Mouse (Mus musculus) forebrain, postnatal 0 days (tissue): Measurements from ENCODE around the gene C530025M09Rik. TPM values are rescaled to one million over a fixed set of nuclear protein-coding genes. Genes with fewer than 3 reads are reported as not detected.

Source experiments
- ATAC-seq: fragments of 200-750 bp; cut with Nextera tagmentation; 2 replicates; pipeline ENCODE4 v1.8.0; 2017; ENCODE audit warnings: mild to moderate bottlenecking, moderate library complexity
- DNase-seq: peaks from one replicate; pipeline ENCODE4 v3.0.0-alpha.2; 2015
- H3K27ac ChIP-seq: fragments of 300-500 bp; sonication (generic); 2 replicates; pipeline ENCODE4 v1.5.1; 2014; ENCODE audit warnings: low read depth, mild to moderate bottlenecking, antibody characterized with exemption, low read length, moderate library complexity, mixed read lengths
- H3K27me3 ChIP-seq: fragments of 300-500 bp; sonication (generic); 2 replicates; pipeline ENCODE4 v1.6.1; 2014; ENCODE audit warnings: mild to moderate bottlenecking, low read length, mixed read lengths; ENCODE audit not compliant: insufficient read depth
- H3K36me3 ChIP-seq: fragments of 300-500 bp; sonication (generic); 2 replicates; pipeline ENCODE4 v1.6.1; 2014; ENCODE audit warnings: mild to moderate bottlenecking, moderate library complexity; ENCODE audit not compliant: insufficient read depth
- H3K4me1 ChIP-seq: fragments of 300-500 bp; sonication (generic); 2 replicates; pipeline ENCODE4 v1.6.1; 2014; ENCODE audit warnings: antibody characterized with exemption; ENCODE audit not compliant: insufficient read depth
- H3K4me2 ChIP-seq: fragments of 300-500 bp; sonication (generic); 2 replicates; pipeline ENCODE4 v1.6.1; 2014; ENCODE audit warnings: low read depth, mild to moderate bottlenecking, moderate library complexity
- H3K4me3 ChIP-seq: fragments of 300-500 bp; sonication (generic); 2 replicates; pipeline ENCODE4 v1.5.1; 2014; ENCODE audit warnings: low read depth, low read length, mixed read lengths
- H3K9ac ChIP-seq: fragments of 300-500 bp; sonication (generic); 2 replicates; pipeline ENCODE4 v1.6.1; 2014; ENCODE audit warnings: mild to moderate bottlenecking
- H3K9me3 ChIP-seq: fragments of 300-500 bp; sonication (generic); 2 replicates; pipeline ENCODE4 v1.6.1; 2016; ENCODE audit warnings: low read length
- CTCF ChIP-seq: sonication (generic); IDR thresholded peaks from 2 replicates; pipeline ENCODE4 v1.5.1; 2016; ENCODE audit warnings: antibody characterized with exemption, control low read depth, low read depth
- WGBS: fragments of 180-500 bp; shearing (Covaris S2); extraction: QIAGEN DNeasy Blood & Tissue Kit; methylation state at CpG from one replicate; pipeline ENCODE4 v1.1.7; 2014; 5-methylcytosine and 5-hydroxymethylcytosine counted together
- polyA plus RNA-seq: library from polyadenylated mRNA; unstranded; fragments of >200 nt; fragmentation: Nextera tagmentation; extraction: Ambion mirVana; gene quantifications from 2 replicates; pipeline ENCODE4 v1.2.1, GENCODE M21; 2015
- total RNA-seq: library from RNA; depleted of rRNA; stranded (reverse); fragments of >200 nt; gene quantifications from 2 replicates; pipeline ENCODE4 v1.2.3, GENCODE M21; 2014; rRNA removed

The C530025M09Rik gene
- total and polyA plus RNA-seq, 2 experiments from 2014 or later, result 1.1 to 1.5 TPM

- H3K9me3 ChIP-seq, result no peaks in the 10 kb centered on the region
- H3K27me3 ChIP-seq, result no peaks in the 10 kb centered on the region
- H3K4me3 ChIP-seq, result no peak overlapping the region
- WGBS, result 88% methylated on average over 3 of the region's 3 CpGs
- no peak overlapping the region for H3K27ac ChIP-seq
- DNase-seq (no peak), ATAC-seq (no peak)
- no peaks in the 10 kb centered on the region for H3K4me1 ChIP-seq
- H3K36me3 ChIP-seq, result no peaks in the 10 kb centered on the region
- H3K9ac ChIP-seq, result no peak overlapping the region
- H3K4me2 ChIP-seq, result no peak overlapping the region
- no peak for TF ChIP-seq CTCF
Observed at GRCm38 (mm10) chr2:149804599-149805140, 26.3 kb downstream of the C530025M09Rik start.

GRCm38 (mm10) chr2:149798613-149799012 is 32.4 kb downstream of the C530025M09Rik start:
- Histone ChIP-seq H3K4me2 (no peak overlapping the region), H3K4me3 (no peak overlapping the region), H3K4me1 (no peaks in the 10 kb centered on the region), H3K36me3 (no peaks in the 10 kb centered on the region), H3K9ac (no peak overlapping the region), H3K27me3 (no peaks in the 10 kb centered on the region), H3K9me3 (no peaks in the 10 kb centered on the region), H3K27ac (no peak overlapping the region)
- TF ChIP-seq CTCF, result no peak
- ATAC-seq, result peak; percentile 60; the same call in 1 of the 2 replicates
- no peak for DNase-seq
- WGBS, result 6% methylated on average over 3 of the region's 3 CpGs

Other genes starting within 250 kb of the C530025M09Rik start
- gene Syndig1, start 2.0 kb downstream of the C530025M09Rik start, total RNA-seq, result 25.1 and 49.2 TPM in 2 replicates
- gene Syndig1, start 2.0 kb downstream of the C530025M09Rik start, polyA plus RNA-seq, result 29.7 and 32.0 TPM in 2 replicates